Mouse (Mus musculus): ENCODE measurements around the gene Mrpl49. TPM values are rescaled to one million over a fixed set of nuclear protein-coding genes. Genes with fewer than 3 reads are reported as not detected.

Gene Mrpl49
- polyA plus RNA-seq, 1 experiment from 2014 or later: 76.7 TPM

GRCm38 (mm10) chr19:6082156-6082555 lies 24.6 kb upstream of the Mrpl49 start, which contains the start of gene Gm28374:
Gene Gm28374 (minus strand): TSS chr19:6082256.
- 88% methylated on average over 9 of the region's 9 CpGs for WGBS
- H3K4me3 ChIP-seq (replicated peaks): no peak within 1 kb of the TSS
- no peak for ATAC-seq (ENCODE audit: insufficient number of reproducible peaks, insufficient read depth, low FRiP score, low TSS enrichment, low read depth)

GRCm38 (mm10) chr19:6079983-6080480 lies 22.4 kb upstream of the Mrpl49 start, which contains the start of gene Tmem262:
Gene Tmem262 (plus strand): TSS chr19:6080033.
- ATAC-seq (ENCODE audit: insufficient number of reproducible peaks, insufficient read depth, low FRiP score, low TSS enrichment, low read depth): no peak
- peaks cover 24% of the 10 kb centered on the region for H3K4me1 ChIP-seq (replicated peaks)
- no peak within 1 kb of the TSS for H3K4me3 ChIP-seq (replicated peaks)
- 92% methylated on average over 12 of the region's 12 CpGs for WGBS
- no peak within 1 kb of the TSS for H3K9ac ChIP-seq (replicated peaks)
- H3K9me3 ChIP-seq: no peaks in the 10 kb centered on the region
- no peak within 1 kb of the TSS for H3K4me2 ChIP-seq
- no peak within 1 kb of the TSS for H3K27ac ChIP-seq
- H3K27me3 ChIP-seq: no peaks in the 10 kb centered on the region
- peaks cover 35% of the 10 kb centered on the region for H3K36me3 ChIP-seq

More at GRCm38 (mm10) chr19:6082156-6082555, 24.6 kb upstream of the Mrpl49 start, which contains the start of gene Gm28374:
- Histone ChIP-seq H3K27ac (no peak within 1 kb of the TSS), H3K9me3 (no peaks in the 10 kb centered on the region), H3K36me3 (peaks cover 43% of the 10 kb centered on the region), H3K4me2 (no peak within 1 kb of the TSS), H3K9ac (replicated peaks) (no peak within 1 kb of the TSS), H3K4me1 (replicated peaks) (peaks cover 24% of the 10 kb centered on the region), H3K27me3 (no peaks in the 10 kb centered on the region)

- Histone ChIP-seq H3K4me2 (peak within 1 kb of the TSS; percentile 90), H3K4me3 (replicated peaks) (peak within 1 kb of the TSS; percentile 78), H3K4me1 (replicated peaks) (peaks cover 14% of the 10 kb centered on the region), H3K27ac (peak within 1 kb of the TSS; percentile 80), H3K9ac (replicated peaks) (peak within 1 kb of the TSS; percentile 77), H3K9me3 (no peaks in the 10 kb centered on the region), H3K36me3 (peaks cover 51% of the 10 kb centered on the region), H3K27me3 (no peaks in the 10 kb centered on the region)
- peak; percentile 84 for ATAC-seq (ENCODE audit: insufficient number of reproducible peaks, insufficient read depth, low FRiP score, low TSS enrichment, low read depth)
- WGBS: 1% methylated on average over 33 of the region's 33 CpGs
These were observed 19.2 kb upstream of the Mrpl49 start, which contains the start of gene Vps51 for GRCm38 (mm10) chr19:6076564-6077393. Gene Vps51 (minus strand): TSS chr19:6077231.

DNA sequence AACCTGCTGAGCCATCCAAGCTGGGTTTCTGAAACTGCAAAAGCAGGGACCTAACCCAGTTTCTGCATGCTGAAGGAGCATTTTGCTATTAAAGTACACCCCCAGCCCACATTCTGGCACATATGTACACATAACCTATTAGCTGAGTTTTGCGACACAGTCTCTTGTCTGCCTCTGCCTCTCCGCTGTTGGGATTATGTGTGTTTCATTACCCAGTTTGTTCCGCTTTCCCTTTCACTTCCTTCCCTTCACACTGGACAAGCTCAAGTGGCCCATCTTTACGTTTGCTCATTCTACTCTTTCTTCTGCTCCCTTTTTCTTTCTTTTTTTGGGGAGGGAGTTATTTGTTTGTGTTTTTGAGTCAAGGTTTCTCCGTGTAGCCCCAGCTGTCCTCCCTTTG lies 16.3 kb upstream of the Mrpl49 start:
- Histone ChIP-seq H3K27me3 (no peaks in the 10 kb centered on the region), H3K36me3 (peaks cover 58% of the 10 kb centered on the region), H3K27ac (no peak overlapping the region), H3K9me3 (no peaks in the 10 kb centered on the region), H3K4me3 (replicated peaks) (no peak overlapping the region), H3K4me2 (no peak overlapping the region), H3K9ac (replicated peaks) (no peak overlapping the region), H3K4me1 (replicated peaks) (peaks cover 14% of the 10 kb centered on the region)
- 93% methylated on average over 5 of the region's 5 CpGs for WGBS
- ATAC-seq (ENCODE audit: insufficient number of reproducible peaks, insufficient read depth, low FRiP score, low TSS enrichment, low read depth): no peak

- Histone ChIP-seq H3K27ac (no peak overlapping the region), H3K9me3 (no peaks in the 10 kb centered on the region), H3K27me3 (no peaks in the 10 kb centered on the region), H3K9ac (replicated peaks) (no peak overlapping the region), H3K4me1 (replicated peaks) (peaks cover 24% of the 10 kb centered on the region), H3K36me3 (peaks cover 63% of the 10 kb centered on the region), H3K4me3 (replicated peaks) (no peak overlapping the region), H3K4me2 (no peak overlapping the region)
- ATAC-seq (ENCODE audit: insufficient number of reproducible peaks, insufficient read depth, low FRiP score, low TSS enrichment, low read depth): no peak
- WGBS: 91% methylated on average over 19 of the region's 19 CpGs
These were observed 13.7 kb upstream of the Mrpl49 start for GRCm38 (mm10) chr19:6071261-6071660.

GRCm38 (mm10) chr19:6070571-6071250 lies 13.1 kb upstream of the Mrpl49 start:
- H3K4me3 ChIP-seq (replicated peaks): no peak overlapping the region
- H3K27ac ChIP-seq: no peak overlapping the region
- peaks cover 22% of the 10 kb centered on the region for H3K4me1 ChIP-seq (replicated peaks)
- ATAC-seq (ENCODE audit: insufficient number of reproducible peaks, insufficient read depth, low FRiP score, low TSS enrichment, low read depth): no peak
- H3K27me3 ChIP-seq: no peaks in the 10 kb centered on the region
- no peaks in the 10 kb centered on the region for H3K9me3 ChIP-seq
- no peak overlapping the region for H3K9ac ChIP-seq (replicated peaks)
- peaks cover 63% of the 10 kb centered on the region for H3K36me3 ChIP-seq
- WGBS: 90% methylated on average over 31 of the region's 31 CpGs
- H3K4me2 ChIP-seq: no peak overlapping the region

DNA sequence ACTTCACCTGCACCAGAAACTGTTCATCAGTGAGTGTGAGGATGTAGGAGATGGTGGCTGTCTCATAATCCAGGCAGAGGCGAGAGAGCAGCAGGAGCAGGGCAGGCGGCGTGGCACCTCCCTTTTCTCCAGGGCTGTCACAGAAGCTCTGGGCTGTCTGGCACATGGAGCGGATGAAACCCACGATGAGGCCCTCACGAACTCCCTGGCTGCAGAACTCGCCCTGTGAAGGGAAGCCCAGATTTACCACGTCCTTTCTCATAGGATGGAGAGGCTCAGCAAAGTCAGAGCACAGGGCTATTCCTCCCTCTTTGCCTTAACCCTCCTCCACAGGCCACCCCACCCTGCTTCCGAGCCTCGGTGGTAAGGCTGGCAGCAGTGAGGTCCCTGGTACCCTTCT lies 12.3 kb upstream of the Mrpl49 start:
- no peak overlapping the region for H3K4me3 ChIP-seq (replicated peaks)
- no peak overlapping the region for H3K27ac ChIP-seq
- peaks cover 22% of the 10 kb centered on the region for H3K4me1 ChIP-seq (replicated peaks)
- H3K9ac ChIP-seq (replicated peaks): no peak overlapping the region
- no peaks in the 10 kb centered on the region for H3K9me3 ChIP-seq
- H3K4me2 ChIP-seq: no peak overlapping the region
- ATAC-seq (ENCODE audit: insufficient number of reproducible peaks, insufficient read depth, low FRiP score, low TSS enrichment, low read depth): no peak
- peaks cover 59% of the 10 kb centered on the region for H3K36me3 ChIP-seq
- H3K27me3 ChIP-seq: no peaks in the 10 kb centered on the region
- 91% methylated on average over 10 of the region's 10 CpGs for WGBS

GRCm38 (mm10) chr19:6068951-6069350 lies 11.4 kb upstream of the Mrpl49 start:
- H3K9ac ChIP-seq (replicated peaks): no peak overlapping the region; the same call in 1 of the 2 replicates
- peaks cover 50% of the 10 kb centered on the region for H3K36me3 ChIP-seq
- H3K27ac ChIP-seq: no peak overlapping the region
- peaks cover 22% of the 10 kb centered on the region for H3K4me1 ChIP-seq (replicated peaks)
- no peaks in the 10 kb centered on the region for H3K27me3 ChIP-seq
- no peaks in the 10 kb centered on the region for H3K9me3 ChIP-seq
- 80% methylated on average over 4 of the region's 4 CpGs for WGBS
- no peak overlapping the region for H3K4me2 ChIP-seq
- no peak for ATAC-seq (ENCODE audit: insufficient number of reproducible peaks, insufficient read depth, low FRiP score, low TSS enrichment, low read depth)
- H3K4me3 ChIP-seq (replicated peaks): no peak overlapping the region

DNA sequence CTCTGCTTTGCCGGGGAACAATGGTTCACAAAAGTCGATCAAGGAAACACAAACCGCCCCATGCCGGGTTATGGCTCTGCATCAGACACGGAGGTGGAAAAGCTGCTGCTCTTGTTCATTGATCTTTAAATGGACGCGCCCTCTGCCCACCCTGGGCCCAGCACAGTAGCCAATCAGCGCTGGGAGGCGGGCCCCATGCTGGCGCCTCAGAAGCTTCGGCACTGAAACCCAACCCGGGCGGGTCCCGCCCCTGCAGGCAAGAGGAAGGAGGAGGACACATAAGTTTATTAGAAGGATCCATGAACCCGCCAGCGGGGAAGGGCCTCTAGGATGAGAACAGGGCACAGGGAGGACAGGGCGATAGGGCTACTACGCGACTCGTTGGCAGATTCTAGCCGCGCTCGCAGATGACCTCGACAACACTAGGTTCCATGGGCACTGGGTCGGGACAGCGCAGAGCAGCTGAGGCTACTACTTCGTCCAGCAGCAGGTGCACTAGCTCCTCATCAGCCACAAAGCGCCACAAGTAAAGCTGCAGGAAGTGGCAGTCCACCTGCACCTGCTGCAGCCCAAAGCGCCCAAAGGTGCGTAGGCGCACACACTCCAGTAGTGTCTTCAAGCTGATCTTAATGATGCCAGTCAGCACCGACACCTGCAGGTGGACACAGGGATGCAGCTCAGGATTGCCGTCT lies 10.3 kb upstream of the Mrpl49 start, which contains the start of gene Tm7sf2:
Gene Tm7sf2 (minus strand): TSS at position 650 of the 692 bp plus-strand sequence.
- Histone ChIP-seq H3K36me3 (peaks cover 43% of the 10 kb centered on the region), H3K27ac (peak within 1 kb of the TSS; percentile 80), H3K9ac (replicated peaks) (peak within 1 kb of the TSS; percentile 62), H3K4me3 (replicated peaks) (peak within 1 kb of the TSS; percentile 50), H3K9me3 (no peaks in the 10 kb centered on the region), H3K4me2 (peak within 1 kb of the TSS; percentile 86), H3K27me3 (no peaks in the 10 kb centered on the region), H3K4me1 (replicated peaks) (peaks cover 23% of the 10 kb centered on the region)
- WGBS: 10% methylated on average over 33 of the region's 33 CpGs
- peak; percentile 87 for ATAC-seq (ENCODE audit: insufficient number of reproducible peaks, insufficient read depth, low FRiP score, low TSS enrichment, low read depth)

DNA sequence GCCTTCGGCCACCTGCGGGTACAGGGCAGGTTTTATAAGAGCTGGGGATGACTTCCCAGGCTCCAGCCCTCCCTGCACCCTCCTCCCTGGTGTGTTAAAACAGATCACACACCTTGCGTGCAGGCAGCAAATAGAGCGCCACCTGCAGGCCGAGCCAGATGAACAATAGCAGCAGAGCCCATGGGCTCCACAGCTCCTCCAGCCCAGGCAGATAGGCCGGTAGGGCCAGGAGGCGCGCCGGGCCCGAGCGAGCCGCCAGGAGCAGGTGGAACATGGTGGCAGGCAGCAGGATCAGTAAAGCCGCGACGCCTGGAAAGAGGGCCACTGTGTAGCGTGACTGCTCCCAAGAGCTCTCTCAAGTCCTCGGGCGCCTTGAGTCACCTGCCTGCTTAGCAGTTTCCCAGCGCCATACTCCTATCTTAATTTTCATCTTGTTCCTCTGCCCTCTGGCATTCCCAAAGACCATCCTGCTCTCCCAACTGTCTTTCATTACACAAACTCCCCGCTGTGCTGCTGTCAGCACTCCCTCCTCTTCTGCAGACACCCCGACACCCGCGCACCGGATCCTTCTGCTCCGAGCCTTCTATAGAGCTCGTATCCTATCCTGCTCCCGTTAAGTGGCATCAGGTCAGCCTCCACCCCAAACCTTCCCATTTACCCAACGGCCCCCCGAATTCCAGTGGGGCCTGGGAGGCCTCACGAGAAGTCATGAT lies 9.6 kb upstream of the Mrpl49 start:
- WGBS: 1% methylated on average over 30 of the region's 30 CpGs
- Histone ChIP-seq H3K4me2 (peak overlapping the region; percentile 86), H3K27me3 (no peaks in the 10 kb centered on the region), H3K4me3 (replicated peaks) (peak overlapping the region; percentile 50), H3K36me3 (peaks cover 38% of the 10 kb centered on the region), H3K4me1 (replicated peaks) (peaks cover 30% of the 10 kb centered on the region), H3K9me3 (no peaks in the 10 kb centered on the region), H3K27ac (peak overlapping the region; percentile 80), H3K9ac (replicated peaks) (peak overlapping the region; percentile 62)
- ATAC-seq (ENCODE audit: insufficient number of reproducible peaks, insufficient read depth, low FRiP score, low TSS enrichment, low read depth): peak; percentile 38; the same call in 1 of the 2 replicates

Measured in limb, embryonic 12.5 days (tissue).